8 mouse cellular contexts compared by ENCODE assay signal in the genomic region with DNA sequence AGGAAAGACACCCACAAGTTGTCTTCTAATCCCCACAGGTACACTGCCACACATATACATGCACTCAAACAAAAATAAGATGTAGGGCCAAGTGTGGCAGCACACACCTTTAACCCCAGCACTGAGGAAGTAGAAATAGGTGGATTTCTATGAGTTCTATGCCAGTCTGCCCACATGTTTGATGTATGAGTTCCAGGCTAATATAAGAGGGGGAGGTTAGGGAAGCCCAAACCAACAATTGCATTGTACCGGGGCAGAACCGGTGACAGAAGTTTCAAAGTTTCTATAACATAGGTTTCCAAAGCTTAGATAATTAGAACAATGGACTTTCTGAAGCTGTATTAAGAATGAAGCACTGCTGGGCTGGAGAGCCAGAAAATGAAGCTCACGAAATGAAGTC. TPM values are rescaled to one million over a fixed set of nuclear protein-coding genes. Genes with fewer than 3 reads are reported as not detected.
A peak's percentile ranks its signal among the peaks of the same experiment; 100 is the strongest.
DNase-seq lines count a peak whose midpoint lies in the region; ATAC-seq and TF ChIP-seq lines count a peak whose summit lies in the region.

No protein-coding gene starts in this region.

- peaks cover 30% of the 10 kb centered on the region for H3K36me3 ChIP-seq in heart, embryonic 15.5 days
- peaks cover 38% of the 10 kb centered on the region for H3K36me3 ChIP-seq in G1E (replicated peaks)
- H3K36me3 ChIP-seq in forebrain, postnatal 0 days (ENCODE audit: insufficient read depth): peaks cover 27% of the 10 kb centered on the region
- peaks cover 26% of the 10 kb centered on the region for H3K36me3 ChIP-seq in midbrain, embryonic 11.5 days (ENCODE audit: control insufficient read depth, insufficient read depth, low read length)

- WGBS in heart, embryonic 15.5 days: 51% methylated on average over 3 of the region's 3 CpGs
- WGBS in forebrain, postnatal 0 days: 62% methylated on average over 3 of the region's 3 CpGs
- WGBS in midbrain, embryonic 11.5 days: 66% methylated on average over 3 of the region's 3 CpGs

- peaks cover 15% of the 10 kb centered on the region; the same call in 1 of the 2 replicates for H3K9me3 ChIP-seq in heart, embryonic 15.5 days (replicated peaks)
- H3K9me3 ChIP-seq in G1E (replicated peaks): peaks cover 37% of the 10 kb centered on the region
- 0 out of 2 replicates have a peak, but pooled peaks cover 6% of the 10 kb centered on the region for H3K9me3 ChIP-seq in forebrain, postnatal 0 days (ENCODE audit: low read length)
- H3K9me3 ChIP-seq in midbrain, embryonic 11.5 days (ENCODE audit: control insufficient read depth, low read length): peaks cover 15% of the 10 kb centered on the region; the same call in 1 of the 2 replicates

- peak overlapping the region; percentile 66 for H3K4me2 ChIP-seq in heart, embryonic 15.5 days
- H3K4me2 ChIP-seq in forebrain, postnatal 0 days (ENCODE audit: low read depth): peak overlapping the region; percentile 58
- H3K4me2 ChIP-seq in midbrain, embryonic 11.5 days: peak overlapping the region; percentile 67

- no peak for DNase-seq in heart, adult 11 months
- DNase-seq in G1E (ENCODE audit: low spot score): no peak
- no peak for DNase-seq in forebrain, postnatal 0 days
- DNase-seq in midbrain, embryonic 11.5 days (ENCODE audit: low spot score, missing footprints): no peak
- no peak for DNase-seq in cerebellum, postnatal 25 days
- no peak for DNase-seq in left cerebral cortex, adult 9 months (ENCODE audit: low spot score in 2 of 2)
- no peak for DNase-seq in gastrocnemius, postnatal 14 days

- no peak for ATAC-seq in heart, embryonic 15.5 days (replicated peaks; ENCODE audit: insufficient number of reproducible peaks, insufficient read depth, low FRiP score, low read depth)
- no peak for ATAC-seq in G1E (ENCODE audit: extremely low read depth, insufficient number of reproducible peaks, low FRiP score, poor library complexity, severe bottlenecking)
- ATAC-seq in forebrain, postnatal 0 days: no peak
- ATAC-seq in midbrain, embryonic 11.5 days (ENCODE audit: low FRiP score): no peak

- intact Hi-C loops in gastrocnemius, postnatal 14 days (cut with DNase I; ENCODE audit: low total_unique reads): no loop called here

- peak overlapping the region; percentile 89 for H3K9ac ChIP-seq in heart, embryonic 15.5 days
- peak overlapping the region; percentile 76 for H3K9ac ChIP-seq in forebrain, postnatal 0 days
- peak overlapping the region; percentile 92 for H3K9ac ChIP-seq in midbrain, embryonic 11.5 days (ENCODE audit: low read length)

- peak overlapping the region; percentile 94 for H3K4me3 ChIP-seq in heart, embryonic 15.5 days
- peak overlapping the region; percentile 91 for H3K4me3 ChIP-seq in G1E (ENCODE audit: low read depth, low read length)
- peak overlapping the region; percentile 66 for H3K4me3 ChIP-seq in forebrain, postnatal 0 days (ENCODE audit: low read depth, low read length)
- peak overlapping the region; percentile 78 for H3K4me3 ChIP-seq in midbrain, embryonic 11.5 days (ENCODE audit: low read depth, low read length)

- no peak overlapping the region for H3K27ac ChIP-seq in heart, embryonic 15.5 days
- no peak overlapping the region for H3K27ac ChIP-seq in forebrain, postnatal 0 days (ENCODE audit: low read depth, low read length)
- no peak overlapping the region for H3K27ac ChIP-seq in midbrain, embryonic 11.5 days (ENCODE audit: low read depth, low read length)

- H3K4me1 ChIP-seq in heart, embryonic 15.5 days (replicated peaks): peaks cover 15% of the 10 kb centered on the region
- H3K4me1 ChIP-seq in G1E (ENCODE audit: insufficient read depth, low read depth, low read length): peaks cover 19% of the 10 kb centered on the region
- peaks cover 12% of the 10 kb centered on the region for H3K4me1 ChIP-seq in forebrain, postnatal 0 days (ENCODE audit: insufficient read depth)
- peaks cover 8% of the 10 kb centered on the region for H3K4me1 ChIP-seq in midbrain, embryonic 11.5 days (ENCODE audit: control insufficient read depth, insufficient read depth, low read length)

- TF ChIP-seq CTCF in G1E (IDR thresholded peaks at IDR 0.05; ENCODE audit: low read depth, low read length): no peak
- TF ChIP-seq CTCF in forebrain, postnatal 0 days (IDR thresholded peaks at IDR 0.05; ENCODE audit: low read depth): no peak

- H3K27me3 ChIP-seq in heart, embryonic 15.5 days: no peaks in the 10 kb centered on the region
- peaks cover under 1% of the 10 kb centered on the region; the same call in 1 of the 2 replicates for H3K27me3 ChIP-seq in G1E (ENCODE audit: insufficient read depth, low read length)
- no peaks in the 10 kb centered on the region for H3K27me3 ChIP-seq in forebrain, postnatal 0 days (ENCODE audit: insufficient read depth, low read length)
- H3K27me3 ChIP-seq in midbrain, embryonic 11.5 days (ENCODE audit: control insufficient read depth, insufficient read depth, low read length): no peaks in the 10 kb centered on the region

RNA-seq across cellular contexts. Expression of gene Zfp445, which starts 1.0 kb away (rescaled TPM):
- 33.1 and 41.2 TPM in 2 replicates for polyA plus RNA-seq in heart, embryonic 15.5 days (2015; fragmentation: Nextera tagmentation; extraction: Ambion mirVana)
- 107 and 125 TPM in 2 replicates for total RNA-seq in G1E (2014; fragmentation: Nextera tagmentation)
- 89.4 and 113 TPM in 2 replicates for total RNA-seq in G1E (2017)
- polyA plus RNA-seq in G1E (2012): 4.6 and 6.6 TPM in 2 replicates
- total RNA-seq in forebrain, postnatal 0 days (2014; rRNA removed): 124 and 155 TPM in 2 replicates
- 43.0 and 69.4 TPM in 2 replicates for polyA plus RNA-seq in forebrain, postnatal 0 days (2015; fragmentation: Nextera tagmentation; extraction: Ambion mirVana)
- 78.9 and 79.9 TPM in 2 replicates for polyA plus RNA-seq in midbrain, embryonic 11.5 days (2014; fragmentation: Nextera tagmentation; extraction: Ambion mirVana)
- 10 to 100 TPM; 29.7 to 36.0 TPM for total RNA-seq in gastrocnemius, postnatal 14 days (2021)

RNA-seq across cellular contexts. Expression of gene Zkscan7, which starts 20.6 kb away (rescaled TPM):
- 1.9 and 2.6 TPM in 2 replicates for polyA plus RNA-seq in heart, embryonic 15.5 days (2015; fragmentation: Nextera tagmentation; extraction: Ambion mirVana)
- total RNA-seq in G1E (2014; fragmentation: Nextera tagmentation) (not detected in 2 replicates), G1E (2017) (0.12 and 0.22 TPM in 2 replicates)
- not detected in 2 replicates for polyA plus RNA-seq in G1E (2012)
- total RNA-seq in forebrain, postnatal 0 days (2014; rRNA removed): 7.1 and 12.6 TPM in 2 replicates
- polyA plus RNA-seq in forebrain, postnatal 0 days (2015; fragmentation: Nextera tagmentation; extraction: Ambion mirVana): 0.83 and 1.6 TPM in 2 replicates
- 2.6 and 3.3 TPM in 2 replicates for polyA plus RNA-seq in midbrain, embryonic 11.5 days (2014; fragmentation: Nextera tagmentation; extraction: Ambion mirVana)
- total RNA-seq in gastrocnemius, postnatal 14 days (2021): 1 to 10 TPM; 3.6 TPM

RNA-seq across cellular contexts. Expression of gene Gm35549, which starts 21.0 kb away (rescaled TPM):
- polyA plus RNA-seq in heart, embryonic 15.5 days (2015; fragmentation: Nextera tagmentation; extraction: Ambion mirVana): 0.29 and 0.42 TPM in 2 replicates
- total RNA-seq in G1E (2014; fragmentation: Nextera tagmentation) (not detected in 2 replicates), G1E (2017) (not detected in 2 replicates)
- polyA plus RNA-seq in G1E (2012): not detected in 2 replicates
- total RNA-seq in forebrain, postnatal 0 days (2014; rRNA removed): not detected in 2 replicates
- polyA plus RNA-seq in forebrain, postnatal 0 days (2015; fragmentation: Nextera tagmentation; extraction: Ambion mirVana): not detected in 2 replicates
- polyA plus RNA-seq in midbrain, embryonic 11.5 days (2014; fragmentation: Nextera tagmentation; extraction: Ambion mirVana): 0.38 TPM in 1 of 2 replicates, not detected in the other
- not detected for total RNA-seq in gastrocnemius, postnatal 14 days (2021)

RNA-seq across cellular contexts. Expression of gene Zfp105, which starts 58.0 kb away (rescaled TPM):
- 9.4 and 9.6 TPM in 2 replicates for polyA plus RNA-seq in heart, embryonic 15.5 days (2015; fragmentation: Nextera tagmentation; extraction: Ambion mirVana)
- total RNA-seq in G1E (2014; fragmentation: Nextera tagmentation) (21.5 and 22.5 TPM in 2 replicates), G1E (2017) (8.4 and 10.1 TPM in 2 replicates)
- polyA plus RNA-seq in G1E (2012): 2.1 and 2.5 TPM in 2 replicates
- 12.3 and 12.6 TPM in 2 replicates for total RNA-seq in forebrain, postnatal 0 days (2014; rRNA removed)
- 5.6 and 7.0 TPM in 2 replicates for polyA plus RNA-seq in forebrain, postnatal 0 days (2015; fragmentation: Nextera tagmentation; extraction: Ambion mirVana)
- polyA plus RNA-seq in midbrain, embryonic 11.5 days (2014; fragmentation: Nextera tagmentation; extraction: Ambion mirVana): 35.1 and 36.5 TPM in 2 replicates
- 1 to 10 TPM; 2.8 to 3.9 TPM for total RNA-seq in gastrocnemius, postnatal 14 days (2021)

RNA-seq across cellular contexts. Expression of gene Tcaim, which starts 59.5 kb away (rescaled TPM):
- polyA plus RNA-seq in heart, embryonic 15.5 days (2015; fragmentation: Nextera tagmentation; extraction: Ambion mirVana): 5.3 and 6.1 TPM in 2 replicates
- total RNA-seq in G1E (2014; fragmentation: Nextera tagmentation) (7.1 and 11.4 TPM in 2 replicates), G1E (2017) (4.8 and 7.2 TPM in 2 replicates)
- 0.53 and 0.95 TPM in 2 replicates for polyA plus RNA-seq in G1E (2012)
- total RNA-seq in forebrain, postnatal 0 days (2014; rRNA removed): 15.4 and 18.7 TPM in 2 replicates
- 3.8 and 5.4 TPM in 2 replicates for polyA plus RNA-seq in forebrain, postnatal 0 days (2015; fragmentation: Nextera tagmentation; extraction: Ambion mirVana)
- polyA plus RNA-seq in midbrain, embryonic 11.5 days (2014; fragmentation: Nextera tagmentation; extraction: Ambion mirVana): 5.7 and 5.8 TPM in 2 replicates
- 10 to 100 TPM; 31.1 to 32.9 TPM for total RNA-seq in gastrocnemius, postnatal 14 days (2021)
